Mouse (Mus musculus): Measurements from ENCODE around the gene Ap1ar. TPM values are rescaled to one million over a fixed set of nuclear protein-coding genes. Genes with fewer than 3 reads are reported as not detected.
A peak's percentile ranks its signal among the peaks of the same experiment; 100 is the strongest.

The Ap1ar gene
- total and polyA plus RNA-seq, 2 experiments from 2014 or later = 78.6 to 119 TPM

DNA sequence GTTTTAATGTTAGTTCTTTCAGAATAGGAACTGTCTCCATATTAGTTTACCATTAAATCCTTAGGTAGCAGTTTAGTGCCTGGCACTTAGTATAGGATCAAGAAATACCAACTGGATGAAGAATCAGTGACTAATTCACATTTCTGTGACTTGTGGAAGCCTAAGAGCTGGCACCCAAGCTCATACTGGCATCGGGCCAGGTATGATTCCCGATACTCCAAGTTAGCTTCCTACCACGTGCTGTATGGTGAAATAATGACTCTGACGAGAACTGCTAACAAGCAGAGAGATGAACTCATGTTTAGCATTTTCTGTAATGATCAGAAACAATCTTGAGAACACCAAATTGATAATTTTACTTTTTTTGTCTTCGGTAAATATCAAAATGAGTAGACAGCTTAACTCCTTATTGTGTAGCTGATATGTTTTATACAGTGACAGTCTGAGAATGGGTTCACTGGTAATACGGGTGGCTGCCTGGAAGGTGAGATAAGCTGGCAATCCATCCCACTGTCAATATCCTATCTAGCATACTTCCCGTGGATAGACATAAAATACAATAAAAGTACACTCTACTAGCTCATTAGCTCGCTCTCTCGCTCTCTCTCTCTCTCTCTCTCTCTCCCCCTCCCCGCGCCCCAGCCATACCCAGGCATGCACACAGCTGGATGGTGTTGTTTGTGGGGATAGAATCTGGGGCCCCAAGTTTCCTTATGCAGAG lies 10.9 kb upstream of the Ap1ar start:
- no peak for ATAC-seq (ENCODE audit: low FRiP score)
- DNase-seq (ENCODE audit: low spot score) = no peak

DNA sequence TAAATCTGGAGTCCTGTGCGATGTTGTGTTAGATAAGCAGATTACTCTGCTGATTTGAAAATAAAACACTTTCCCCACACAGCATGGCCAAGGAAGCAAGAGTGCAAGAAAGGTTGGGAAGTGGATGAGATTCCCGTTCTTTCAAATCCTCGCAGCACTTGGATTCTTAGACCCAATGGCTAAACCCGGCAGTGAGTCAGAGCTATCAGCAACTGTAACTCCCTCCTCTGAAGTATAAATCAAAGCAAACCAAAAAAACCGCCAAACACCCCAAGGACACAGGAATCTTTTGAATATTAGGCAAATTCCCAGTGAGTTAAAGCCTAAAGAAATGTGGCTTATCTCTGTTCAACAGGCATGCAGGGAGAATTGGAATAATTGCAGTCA lies 6.6 kb upstream of the Ap1ar start:
- Histone ChIP-seq H3K36me3 (ENCODE audit: insufficient read depth, low read length) (no peaks in the 10 kb centered on the region), H3K9ac (replicated peaks; ENCODE audit: low read length, poor library complexity, severe bottlenecking) (no peak overlapping the region), H3K27me3 (ENCODE audit: insufficient read depth, low read length) (no peaks in the 10 kb centered on the region), H3K27ac (ENCODE audit: low read depth, low read length) (no peak overlapping the region), H3K4me3 (ENCODE audit: low read depth, low read length) (no peak overlapping the region), H3K4me2 (ENCODE audit: low read depth, low read length, poor library complexity, severe bottlenecking) (no peak overlapping the region), H3K4me1 (ENCODE audit: insufficient read depth, low read length) (no peaks in the 10 kb centered on the region), H3K9me3 (ENCODE audit: low read length) (no peaks in the 10 kb centered on the region)
- no peak for TF ChIP-seq CTCF (IDR thresholded peaks at IDR 0.05)
- 67% methylated on average over 5 of the region's 5 CpGs for WGBS
- ATAC-seq (ENCODE audit: low FRiP score) = no peak
- DNase-seq (ENCODE audit: low spot score) = no peak

More for the DNA sequence above, 10.9 kb upstream of the Ap1ar start:
- Histone ChIP-seq H3K9ac (replicated peaks; ENCODE audit: low read length, poor library complexity, severe bottlenecking) (no peak overlapping the region), H3K4me2 (ENCODE audit: low read depth, low read length, poor library complexity, severe bottlenecking) (no peak overlapping the region), H3K4me3 (ENCODE audit: low read depth, low read length) (no peak overlapping the region), H3K9me3 (ENCODE audit: low read length) (no peaks in the 10 kb centered on the region), H3K27me3 (ENCODE audit: insufficient read depth, low read length) (no peaks in the 10 kb centered on the region), H3K27ac (ENCODE audit: low read depth, low read length) (no peak overlapping the region), H3K4me1 (ENCODE audit: insufficient read depth, low read length) (no peaks in the 10 kb centered on the region), H3K36me3 (ENCODE audit: insufficient read depth, low read length) (no peaks in the 10 kb centered on the region)
- WGBS = 83% methylated on average over 11 of the region's 11 CpGs
- no peak for TF ChIP-seq CTCF (IDR thresholded peaks at IDR 0.05)

DNA sequence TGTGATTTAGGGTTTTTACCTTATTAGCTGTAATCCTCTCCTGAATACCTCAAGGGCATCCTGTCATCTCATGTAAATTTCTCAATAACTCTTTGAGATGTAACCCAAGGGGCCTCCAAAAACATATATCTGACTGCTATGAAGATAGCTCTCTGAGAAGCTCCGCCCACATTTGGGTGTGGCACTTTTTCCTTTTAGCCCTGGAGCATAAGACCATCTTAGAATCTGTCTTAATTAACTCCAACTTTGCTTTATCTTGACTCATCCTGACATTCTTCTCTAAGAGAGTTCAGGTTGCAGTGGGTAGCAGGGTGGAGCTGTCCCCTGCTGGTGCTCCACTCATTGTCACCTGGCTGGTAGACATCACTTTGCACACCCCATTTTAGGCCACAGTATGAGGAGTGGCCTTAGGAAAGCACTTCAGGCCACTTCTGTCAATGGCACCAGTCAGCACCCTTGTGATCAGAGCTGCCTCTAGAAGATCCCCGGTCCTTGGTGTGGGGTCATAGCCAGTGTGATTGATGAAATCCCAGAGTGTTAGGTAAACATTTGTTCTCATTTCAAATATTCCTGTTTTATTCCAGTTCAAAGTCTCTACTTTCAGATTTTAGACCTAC lies 6.1 kb upstream of the Ap1ar start:
- TF ChIP-seq CTCF (IDR thresholded peaks at IDR 0.05) = no peak
- no peak for DNase-seq (ENCODE audit: low spot score)
- 81% methylated on average over 2 of the region's 2 CpGs for WGBS

DNA sequence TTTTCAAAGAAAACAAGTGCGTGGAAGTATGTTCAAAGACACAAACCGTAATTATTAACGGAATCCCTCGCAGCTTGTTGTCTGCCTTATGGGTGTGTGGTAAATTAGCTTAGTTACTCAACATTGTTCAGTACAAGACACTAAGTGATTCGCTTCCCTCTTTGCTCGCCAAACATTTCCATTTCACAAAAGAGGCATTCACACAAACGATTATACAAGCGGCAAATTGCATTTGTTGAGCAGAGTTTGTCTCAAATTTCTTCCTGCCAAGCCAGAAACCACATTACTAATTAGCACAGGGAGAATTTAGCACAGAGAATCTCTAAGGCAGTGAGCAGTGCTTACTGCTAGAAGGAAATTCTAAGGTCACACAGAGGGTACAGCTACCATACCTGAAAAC lies 4.6 kb upstream of the Ap1ar start:
- 73% methylated on average over 8 of the region's 8 CpGs for WGBS
- no peaks in the 10 kb centered on the region for H3K27me3 ChIP-seq (ENCODE audit: insufficient read depth, low read length)
- ATAC-seq (ENCODE audit: low FRiP score) (no peak), DNase-seq (ENCODE audit: low spot score) (no peak)
- H3K4me2 ChIP-seq (ENCODE audit: low read depth, low read length, poor library complexity, severe bottlenecking) = no peak overlapping the region
- no peak overlapping the region for H3K9ac ChIP-seq (replicated peaks; ENCODE audit: low read length, poor library complexity, severe bottlenecking)
- no peak overlapping the region for H3K27ac ChIP-seq (ENCODE audit: low read depth, low read length)
- TF ChIP-seq CTCF (IDR thresholded peaks at IDR 0.05) = no peak
- H3K36me3 ChIP-seq (ENCODE audit: insufficient read depth, low read length) = no peaks in the 10 kb centered on the region
- no peaks in the 10 kb centered on the region for H3K9me3 ChIP-seq (ENCODE audit: low read length)
- no peak overlapping the region for H3K4me3 ChIP-seq (ENCODE audit: low read depth, low read length)
- no peaks in the 10 kb centered on the region for H3K4me1 ChIP-seq (ENCODE audit: insufficient read depth, low read length)

More for the DNA sequence above, 6.1 kb upstream of the Ap1ar start:
- H3K4me1 ChIP-seq (ENCODE audit: insufficient read depth, low read length) = no peaks in the 10 kb centered on the region
- H3K4me2 ChIP-seq (ENCODE audit: low read depth, low read length, poor library complexity, severe bottlenecking) = no peak overlapping the region
- no peak overlapping the region for H3K27ac ChIP-seq (ENCODE audit: low read depth, low read length)
- no peak for ATAC-seq (ENCODE audit: low FRiP score)
- no peaks in the 10 kb centered on the region for H3K36me3 ChIP-seq (ENCODE audit: insufficient read depth, low read length)
- H3K9me3 ChIP-seq (ENCODE audit: low read length) = no peaks in the 10 kb centered on the region
- H3K4me3 ChIP-seq (ENCODE audit: low read depth, low read length) = no peak overlapping the region
- no peak overlapping the region for H3K9ac ChIP-seq (replicated peaks; ENCODE audit: low read length, poor library complexity, severe bottlenecking)
- no peaks in the 10 kb centered on the region for H3K27me3 ChIP-seq (ENCODE audit: insufficient read depth, low read length)

DNA sequence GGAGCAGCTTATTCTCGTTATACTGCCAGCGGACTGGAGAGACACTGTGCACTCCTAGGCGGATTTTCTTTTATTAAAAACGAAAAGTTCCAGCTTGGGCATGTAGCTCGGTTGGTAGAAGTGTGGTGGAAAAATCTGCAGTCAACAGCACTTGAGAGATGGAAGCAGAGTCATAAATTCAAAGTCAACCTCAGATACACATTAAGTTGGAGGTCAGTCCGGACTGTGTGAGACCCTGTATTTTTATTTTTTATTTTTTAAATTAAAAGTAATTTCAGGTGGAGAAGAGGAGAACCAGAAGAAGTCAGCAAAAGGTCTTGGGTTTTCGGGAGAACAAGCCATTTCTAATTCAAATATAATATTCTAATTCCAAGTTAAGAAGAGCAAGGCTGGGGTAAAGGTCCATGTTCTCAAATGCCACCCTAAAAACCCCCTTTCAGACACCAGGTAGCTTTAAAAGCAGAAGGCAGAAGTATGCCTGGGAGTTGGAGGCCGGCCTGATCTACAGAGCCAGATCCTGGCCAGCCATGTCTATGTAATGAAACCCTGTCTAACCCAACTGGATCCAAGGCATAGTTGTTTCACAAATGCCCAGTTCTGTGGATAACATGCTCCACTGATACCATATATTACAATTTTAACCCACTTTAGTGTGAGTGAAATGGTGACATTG lies 785 bp upstream of the Ap1ar start:
- Histone ChIP-seq H3K36me3 (ENCODE audit: insufficient read depth, low read length) (no peaks in the 10 kb centered on the region), H3K4me3 (ENCODE audit: low read depth, low read length) (peak overlapping the region; percentile 91), H3K27ac (ENCODE audit: low read depth, low read length) (peak overlapping the region; percentile 63; the same call in 1 of the 2 replicates), H3K4me1 (ENCODE audit: insufficient read depth, low read length) (peaks cover 7% of the 10 kb centered on the region), H3K4me2 (ENCODE audit: low read depth, low read length, poor library complexity, severe bottlenecking) (peak overlapping the region; percentile 48), H3K9ac (replicated peaks; ENCODE audit: low read length, poor library complexity, severe bottlenecking) (no peak overlapping the region), H3K27me3 (ENCODE audit: insufficient read depth, low read length) (no peaks in the 10 kb centered on the region), H3K9me3 (ENCODE audit: low read length) (no peaks in the 10 kb centered on the region)
- TF ChIP-seq CTCF (IDR thresholded peaks at IDR 0.05) = no peak
- ATAC-seq (ENCODE audit: low FRiP score) = peak; percentile 35
- DNase-seq (ENCODE audit: low spot score) = no peak
- 32% methylated on average over 8 of the region's 8 CpGs for WGBS

DNA sequence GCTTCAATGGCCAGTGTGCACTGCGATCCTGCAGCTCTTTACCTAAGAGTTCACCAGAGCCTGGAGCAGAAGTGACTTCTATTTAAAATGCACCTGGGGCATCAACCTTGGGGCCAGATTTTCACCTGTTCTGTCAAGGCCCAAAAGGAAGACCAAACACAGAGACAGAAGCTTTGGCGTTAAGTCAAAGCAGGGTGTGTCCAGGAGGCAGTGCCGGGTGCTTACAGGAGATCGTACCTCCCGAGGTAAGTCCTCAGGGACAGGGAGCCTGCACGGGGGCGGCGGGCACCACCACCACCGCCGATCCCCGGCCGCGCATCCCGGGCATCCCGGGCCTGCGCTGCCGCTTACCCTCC lies 547 bp downstream of the Ap1ar start:
- DNase-seq (ENCODE audit: low spot score) = no peak
- 0% methylated on average over 6 of the region's 17 CpGs for WGBS
- ATAC-seq (ENCODE audit: low FRiP score) = 0 out of 2 replicates have a peak, but pooled peaks have one; percentile 0
- Histone ChIP-seq H3K9ac (replicated peaks; ENCODE audit: low read length, poor library complexity, severe bottlenecking) (peak overlapping the region; percentile 94), H3K4me1 (ENCODE audit: insufficient read depth, low read length) (peaks cover 7% of the 10 kb centered on the region), H3K4me2 (ENCODE audit: low read depth, low read length, poor library complexity, severe bottlenecking) (peak overlapping the region; percentile 78), H3K4me3 (ENCODE audit: low read depth, low read length) (peak overlapping the region; percentile 91), H3K9me3 (ENCODE audit: low read length) (no peaks in the 10 kb centered on the region), H3K27me3 (ENCODE audit: insufficient read depth, low read length) (no peaks in the 10 kb centered on the region), H3K27ac (ENCODE audit: low read depth, low read length) (peak overlapping the region; percentile 80), H3K36me3 (ENCODE audit: insufficient read depth, low read length) (peaks cover 2% of the 10 kb centered on the region; the same call in 1 of the 2 replicates)
- TF ChIP-seq CTCF (IDR thresholded peaks at IDR 0.05) = no peak

All from midbrain, postnatal 0 days (tissue).